ENCODE assay signal across 8 mouse cellular contexts in genomic region chr2:30929483-30930045, GRCm38 (mm10). TPM values are rescaled to one million over a fixed set of nuclear protein-coding genes. Genes with fewer than 3 reads are reported as not detected.
DNase-seq lines count a peak whose midpoint lies in the region; ATAC-seq and TF ChIP-seq lines count a peak whose summit lies in the region.

Gene Ptges (minus strand): TSS chr2:30929863.

- no peak; the same call in 1 of the 2 replicates for TF ChIP-seq EP300 in CH12.LX (IDR thresholded peaks at IDR 0.05; ENCODE audit: low read length)

- DNase-seq in CH12.LX (ENCODE audit: extremely low read depth) = peak; percentile 50
- peak; percentile 90 for DNase-seq in brain, embryonic 14.5 days (ENCODE audit: low read depth)
- DNase-seq in liver, embryonic 13.5 days = peak; percentile 52
- DNase-seq in naive thymus-derived CD4-positive, alpha-beta T cell, adult 2 months (ENCODE audit: low read depth) = peak; percentile 37
- peak; percentile 87 for DNase-seq in telencephalon, adult 2 months (ENCODE audit: low read depth, low spot score)

- peaks cover 0 to 3% of the 10 kb centered on the region in 2 experiments for H3K36me3 ChIP-seq in CH12.LX (replicated peaks in 1 of 2; ENCODE audit: control insufficient read depth in 1 of 2, insufficient read depth in 1 of 2, low read length in 1 of 2)
- H3K36me3 ChIP-seq in heart, embryonic 11.5 days (ENCODE audit: control insufficient read depth, insufficient read depth, low read length) = no peaks in the 10 kb centered on the region
- no peaks in the 10 kb centered on the region for H3K36me3 ChIP-seq in kidney, embryonic 16.5 days (ENCODE audit: insufficient read depth, low read length)
- no peaks in the 10 kb centered on the region for H3K36me3 ChIP-seq in liver, embryonic 13.5 days

- peaks cover 2% of the 10 kb centered on the region for H3K9me3 ChIP-seq in CH12.LX (replicated peaks; ENCODE audit: low read length)
- H3K9me3 ChIP-seq in heart, embryonic 11.5 days (replicated peaks; ENCODE audit: control insufficient read depth, low read length) = no peaks in the 10 kb centered on the region
- no peaks in the 10 kb centered on the region for H3K9me3 ChIP-seq in kidney, embryonic 16.5 days (ENCODE audit: low read length)
- no peaks in the 10 kb centered on the region for H3K9me3 ChIP-seq in liver, embryonic 13.5 days (replicated peaks)

- peak within 1 kb of the TSS; percentile 52 for H3K27ac ChIP-seq in CH12.LX (ENCODE audit: insufficient read depth, low read depth)
- no peak within 1 kb of the TSS for H3K27ac ChIP-seq in heart, embryonic 11.5 days (ENCODE audit: low read depth, low read length)
- H3K27ac ChIP-seq in kidney, embryonic 16.5 days (ENCODE audit: low read length) = no peak within 1 kb of the TSS
- peak within 1 kb of the TSS; percentile 75 for H3K27ac ChIP-seq in liver, embryonic 13.5 days

- no peak; the same call in none of the 2 replicates for TF ChIP-seq RAD21 in CH12.LX (IDR thresholded peaks at IDR 0.05; ENCODE audit: low read depth, low read length)

- H3K27me3 ChIP-seq in CH12.LX (replicated peaks) = no peaks in the 10 kb centered on the region
- no peaks in the 10 kb centered on the region for H3K27me3 ChIP-seq in heart, embryonic 11.5 days (ENCODE audit: control insufficient read depth, insufficient read depth, low read length)
- H3K27me3 ChIP-seq in kidney, embryonic 16.5 days (ENCODE audit: insufficient read depth, low read length) = no peaks in the 10 kb centered on the region
- 0 out of 2 replicates have a peak, but pooled peaks cover 1% of the 10 kb centered on the region for H3K27me3 ChIP-seq in liver, embryonic 13.5 days

- in situ Hi-C loops in CH12.LX (cut with MboI; ENCODE audit: low pct_ligation_motif_present, low pct_unique_long_range_greater_than_20kb, low sequenced_read_pairs) = loop anchor here (5.0 to 10.0 kb wide), 3 partner anchors 37 to 495 kb away; no protein-coding TSS in a partner anchor

- ATAC-seq in erythroblast, adult 5-6 weeks (replicated peaks; ENCODE audit: low FRiP score, poor library complexity, severe bottlenecking) = peak; percentile 45
- ATAC-seq in heart, embryonic 11.5 days (replicated peaks; ENCODE audit: insufficient number of reproducible peaks, low FRiP score, low TSS enrichment) = no peak; the same call in 1 of the 2 replicates
- peak; percentile 62 for ATAC-seq in kidney, embryonic 16.5 days (ENCODE audit: low FRiP score, low TSS enrichment)
- peak; percentile 39 for ATAC-seq in liver, embryonic 13.5 days (ENCODE audit: low read depth)

- peak in 1 of 2 experiments; percentile 66; a peak in 3 of 4 replicates for TF ChIP-seq CTCF in CH12.LX (conservative IDR thresholded peaks at IDR 0.05 in 1 of 2, IDR thresholded peaks at IDR 0.05 in 1 of 2; ENCODE audit: low read depth in 2 of 2, low read length in 2 of 2)
- TF ChIP-seq CTCF in brain, embryonic 14.5 days (IDR thresholded peaks at IDR 0.05; ENCODE audit: borderline replicate concordance, extremely low read depth, insufficient read depth, insufficient read length) = peak; percentile 86

- dilution Hi-C loops in CH12.LX (cut with MboI; ENCODE audit: extremely low pct_ligation_motif_present, extremely low pct_unique_long_range_greater_than_20kb, low sequenced_read_pairs) = no loop called here

- peak within 1 kb of the TSS; percentile 48 to 61 (median 61) for H3K4me3 ChIP-seq in CH12.LX (replicated peaks in 1 of 3; ENCODE audit: low read depth in 2 of 3, low read length in 2 of 3, poor library complexity in 1 of 3)
- H3K4me3 ChIP-seq in heart, embryonic 11.5 days (ENCODE audit: low read depth, low read length) = 0 out of 2 replicates have a peak within 1 kb of the TSS, but pooled peaks have one; percentile 14
- peak within 1 kb of the TSS; percentile 35 for H3K4me3 ChIP-seq in kidney, embryonic 16.5 days (ENCODE audit: low read length)
- peak within 1 kb of the TSS; percentile 48 for H3K4me3 ChIP-seq in liver, embryonic 13.5 days (replicated peaks)

- TF ChIP-seq POLR2A in CH12.LX (IDR thresholded peaks at IDR 0.05; ENCODE audit: low read depth, low read length) = no peak
- TF ChIP-seq POLR2A in brain, embryonic 14.5 days (IDR thresholded peaks at IDR 0.05; ENCODE audit: borderline replicate concordance, extremely low read depth, insufficient read depth, insufficient read length, poor library complexity, severe bottlenecking) = no peak

- H3K4me2 ChIP-seq in CH12.LX (ENCODE audit: insufficient read depth, low read depth, poor library complexity, severe bottlenecking) = peak within 1 kb of the TSS; percentile 87
- peak within 1 kb of the TSS; percentile 64 for H3K4me2 ChIP-seq in heart, embryonic 11.5 days
- H3K4me2 ChIP-seq in kidney, embryonic 16.5 days (replicated peaks; ENCODE audit: low read depth, low read length) = peak within 1 kb of the TSS; percentile 62
- peak within 1 kb of the TSS; percentile 71 for H3K4me2 ChIP-seq in liver, embryonic 13.5 days

- no peaks in the 10 kb centered on the region for H3K79me2 ChIP-seq in CH12.LX (replicated peaks; ENCODE audit: control insufficient read depth, extremely low read depth, insufficient read depth, poor library complexity, severe bottlenecking)

- peak within 1 kb of the TSS; percentile 68 for H3K9ac ChIP-seq in CH12.LX (ENCODE audit: insufficient read depth, low read depth)
- peak within 1 kb of the TSS; percentile 50 for H3K9ac ChIP-seq in heart, embryonic 11.5 days (ENCODE audit: low read depth, low read length)
- peak within 1 kb of the TSS; percentile 47; the same call in 1 of the 2 replicates for H3K9ac ChIP-seq in kidney, embryonic 16.5 days (replicated peaks; ENCODE audit: low read length)
- H3K9ac ChIP-seq in liver, embryonic 13.5 days = peak within 1 kb of the TSS; percentile 49

- peaks cover 26 to 41% of the 10 kb centered on the region in 2 experiments for H3K4me1 ChIP-seq in CH12.LX (ENCODE audit: control insufficient read depth in 1 of 2, insufficient read depth in 2 of 2)
- H3K4me1 ChIP-seq in heart, embryonic 11.5 days (ENCODE audit: control insufficient read depth, insufficient read depth, low read length) = peaks cover 25% of the 10 kb centered on the region
- H3K4me1 ChIP-seq in kidney, embryonic 16.5 days (ENCODE audit: insufficient read depth, low read length) = peaks cover 20% of the 10 kb centered on the region
- peaks cover 36% of the 10 kb centered on the region for H3K4me1 ChIP-seq in liver, embryonic 13.5 days (replicated peaks)

- 2% methylated on average over 23 of the region's 23 CpGs for WGBS in heart, embryonic 11.5 days (ENCODE audit: insufficient replicate concordance)
- 1% methylated on average over 23 of the region's 23 CpGs for WGBS in kidney, embryonic 16.5 days
- WGBS in liver, embryonic 13.5 days (ENCODE audit: insufficient replicate concordance) = 2% methylated on average over 23 of the region's 23 CpGs

TF ChIP-seq in CH12.LX, 34 proteins besides CTCF, POLR2A, EP300 and RAD21 (continues in another document):
- TF ChIP-seq JUN (IDR thresholded peaks at IDR 0.05; ENCODE audit: insufficient read depth, low read depth, low read length) (peak; percentile 40; the same call in 1 of the 2 replicates), MEF2A (IDR thresholded peaks at IDR 0.05; ENCODE audit: borderline replicate concordance, low read depth, low read length) (no peak), TCF12 (IDR thresholded peaks at IDR 0.05; ENCODE audit: low read depth, low read length) (0 out of 2 replicates have a peak, but pooled peaks have one; percentile 8), RCOR1 (conservative IDR thresholded peaks at IDR 0.05; ENCODE audit: low read depth, low read length) (no peak; the same call in 1 of the 2 replicates), E2F4 (IDR thresholded peaks at IDR 0.05; ENCODE audit: insufficient replicate concordance, low read depth, low read length) (no peak), ZMIZ1 (IDR thresholded peaks at IDR 0.05; ENCODE audit: low read depth, low read length) (no peak), MAFK (IDR thresholded peaks at IDR 0.05; ENCODE audit: insufficient replicate concordance, low read length) (no peak), IRF4 (IDR thresholded peaks at IDR 0.05; ENCODE audit: low read depth, low read length) (no peak), ELF1 (IDR thresholded peaks at IDR 0.05; ENCODE audit: low read depth, low read length) (no peak), SMC3 (IDR thresholded peaks at IDR 0.05; ENCODE audit: low read depth, low read length) (peak; percentile 19; the same call in 1 of the 2 replicates), UBTF (IDR thresholded peaks at IDR 0.05; ENCODE audit: low read depth, low read length) (no peak), TBP (conservative IDR thresholded peaks at IDR 0.05; ENCODE audit: low read depth, low read length) (no peak), MAZ (IDR thresholded peaks at IDR 0.05; ENCODE audit: low read depth, low read length) (peak; percentile 76), ZC3H11A (IDR thresholded peaks at IDR 0.05; ENCODE audit: low read depth, low read length) (no peak), HCFC1 (IDR thresholded peaks at IDR 0.05; ENCODE audit: low read depth, low read length) (no peak), MAX (IDR thresholded peaks at IDR 0.05; ENCODE audit: low read length) (0 out of 2 replicates have a peak, but pooled peaks have one; percentile 15), USF1 (IDR thresholded peaks at IDR 0.05; ENCODE audit: low read depth, low read length) (no peak), ZNF384 (IDR thresholded peaks at IDR 0.05; ENCODE audit: low read depth, low read length) (no peak), USF2 (conservative IDR thresholded peaks at IDR 0.05; ENCODE audit: low read depth, low read length) (no peak), JUND (conservative IDR thresholded peaks at IDR 0.05; ENCODE audit: low read depth, low read length) (peak; percentile 16; the same call in 1 of the 2 replicates), GABPA (IDR thresholded peaks at IDR 0.05; ENCODE audit: insufficient replicate concordance, low read depth, low read length) (no peak), CHD2 (IDR thresholded peaks at IDR 0.05; ENCODE audit: low read length) (no peak), MXI1 (IDR thresholded peaks at IDR 0.05; ENCODE audit: low read depth, low read length) (peak; percentile 18; the same call in 1 of the 2 replicates), PAX5 (IDR thresholded peaks at IDR 0.05; ENCODE audit: low read length) (no peak)

RNA-seq across cellular contexts. Expression of gene Ptges, which starts in this region (rescaled TPM):
- total RNA-seq in CH12.LX (2012; rRNA removed) (0.04 and 0.38 TPM in 2 replicates), CH12.LX (2014; rRNA removed) (not detected in 2 replicates)
- polyA plus RNA-seq in CH12.LX (2012; ENCODE audit: insufficient read length, low read depth) = 0.09 TPM in 1 of 2 replicates, not detected in the other
- polyA plus RNA-seq in brain, embryonic 14.5 days (2012; rRNA removed) = 3.8 and 4.7 TPM in 2 replicates
- 0.38 and 2.1 TPM in 2 replicates for total RNA-seq in erythroblast, adult 5-6 weeks (2015; ENCODE audit: low replicate concordance)
- 0.42 and 2.3 TPM in 2 replicates for total RNA-seq in erythroblast, adult 5-6 weeks (2017; ENCODE audit: low replicate concordance)
- polyA plus RNA-seq in heart, embryonic 11.5 days (2014; fragmentation: Nextera tagmentation; extraction: Ambion mirVana) = 3.1 and 3.6 TPM in 2 replicates
- 19.1 and 25.2 TPM in 2 replicates for polyA plus RNA-seq in kidney, embryonic 16.5 days (2015; fragmentation: Nextera tagmentation; extraction: Ambion mirVana)
- 0.18 and 0.37 TPM in 2 replicates for polyA plus RNA-seq in liver, embryonic 13.5 days (2015; fragmentation: Nextera tagmentation; extraction: Ambion mirVana)

Comparison
In these comparisons a context has a peak if more than half of its experiments do, and no peak if none do; other contexts are left out.
1. Peak in DNase-seq, H3K4me3 ChIP-seq, H3K27ac ChIP-seq, H3K9ac ChIP-seq and H3K4me2 ChIP-seq in CH12.LX; RNA of the gene not detected or under 1 TPM.
2. Peak in DNase-seq, ATAC-seq, H3K4me3 ChIP-seq, H3K27ac ChIP-seq, H3K9ac ChIP-seq and H3K4me2 ChIP-seq in liver, embryonic 13.5 days; RNA of the gene not detected or under 1 TPM.
3. DNase-seq: peak in every context shown above with its lines; median percentile 90 in brain, embryonic 14.5 days; 87 in telencephalon, adult 2 months; 52 in liver, embryonic 13.5 days; 50 in CH12.LX; 37 in naive thymus-derived CD4-positive, alpha-beta T cell, adult 2 months.